Mouse (Mus musculus) gastrocnemius, adult 8-10 months (tissue): Measurements from ENCODE around the gene Olfr917. TPM values are rescaled to one million over a fixed set of nuclear protein-coding genes. Genes with fewer than 3 reads are reported as not detected.

Source experiments
- DNase-seq, 2 experiments: peaks; one replicate each; pipeline ENCODE4 v3.0.0; 2022; ENCODE audit warnings: low spot score in 2 of 2
- total RNA-seq, 4 experiments: library from RNA; stranded (reverse); gene quantifications; 2 replicates each; pipeline ENCODE4 v1.2.4; 2022

Gene Olfr917
- total RNA-seq, result not detected

DNA sequence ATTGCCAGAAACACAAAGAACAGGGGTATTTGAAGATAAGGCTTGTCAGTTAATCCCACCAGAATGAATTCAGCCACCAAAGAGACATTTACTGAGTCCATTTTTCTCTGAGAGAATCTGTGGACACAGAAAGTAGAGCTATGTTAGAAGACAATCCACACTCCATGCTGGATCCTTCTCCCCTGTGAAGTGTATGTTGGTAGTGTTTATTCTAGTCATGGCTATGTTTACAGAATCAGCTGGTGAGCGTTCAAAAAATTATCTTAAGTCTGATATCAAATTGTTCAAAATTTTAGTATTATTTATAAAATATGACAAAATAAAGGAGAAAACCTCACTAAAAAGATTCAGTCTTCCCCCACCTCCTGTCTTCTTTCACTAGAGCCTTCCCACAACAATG is at the start of gene Olfr917:
Gene Olfr917, minus strand, starts transcription at position 101 of the 400 bp plus-strand sequence.
- no peak for DNase-seq

DNA sequence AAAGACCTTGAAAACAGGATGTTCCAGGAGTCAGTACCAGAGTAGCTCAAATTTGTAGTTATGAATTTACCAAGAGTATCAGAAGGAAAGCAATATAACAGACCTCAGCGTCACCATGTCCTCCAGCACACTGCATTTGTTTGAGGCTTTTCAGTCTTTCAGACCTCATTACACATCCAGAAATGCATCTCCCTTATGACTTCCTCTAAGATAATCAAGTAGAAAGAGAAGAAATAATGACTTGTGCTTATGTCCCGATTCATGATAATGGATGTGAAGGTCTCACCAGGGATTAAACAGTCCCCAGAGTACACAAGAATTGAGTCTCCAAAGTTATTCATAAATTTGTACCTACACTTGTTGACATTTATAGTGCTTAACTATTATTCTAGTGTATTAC is 8.9 kb upstream of the Olfr917 start, which contains the start of gene Olfr918:
Gene Olfr918, minus strand, starts transcription at position 101 of the 400 bp plus-strand sequence.
- no peak for DNase-seq

DNA sequence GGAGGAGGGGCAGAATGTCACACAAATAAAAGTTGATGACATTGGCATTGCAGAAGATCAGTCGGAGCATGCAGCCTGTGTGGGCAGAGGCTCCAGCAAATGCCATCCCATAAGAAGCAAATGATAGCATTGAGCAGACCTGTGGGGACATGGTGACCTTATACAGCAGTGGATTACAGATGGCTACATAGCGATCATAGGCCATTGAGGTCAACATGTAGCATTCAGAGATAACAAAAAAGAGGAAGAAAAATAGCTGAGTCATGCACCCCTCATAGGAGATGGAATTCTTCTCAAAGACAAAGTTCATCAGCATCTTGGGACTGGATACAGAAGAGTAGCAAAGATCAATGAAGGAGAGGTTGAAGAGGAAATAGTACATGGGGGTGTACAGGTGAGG is 7.2 kb upstream of the Olfr917 start:
- DNase-seq, result no peak

DNA sequence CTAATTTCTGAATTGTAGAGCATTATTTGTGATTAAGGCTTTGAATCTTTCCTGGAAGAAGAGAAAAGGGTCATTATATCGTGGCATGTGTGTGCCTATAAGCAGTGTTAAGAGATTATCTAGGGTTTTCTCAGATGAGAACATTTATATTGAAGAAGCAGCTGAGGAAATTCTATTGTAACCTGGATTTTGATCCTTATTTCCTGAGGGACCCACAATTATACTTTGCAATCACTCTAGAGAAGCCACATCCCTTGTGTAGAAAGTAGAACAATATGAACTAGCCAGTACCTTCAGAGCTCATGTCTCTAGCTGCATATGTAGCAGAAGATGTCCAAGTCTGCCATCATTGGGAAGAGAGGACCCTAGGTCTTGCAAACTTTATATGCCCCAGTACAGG is 5.9 kb downstream of the Olfr917 start, which contains the start of gene Olfr916:
Gene Olfr916, minus strand, starts transcription at position 101 of the 400 bp plus-strand sequence.
- DNase-seq, result no peak

DNA sequence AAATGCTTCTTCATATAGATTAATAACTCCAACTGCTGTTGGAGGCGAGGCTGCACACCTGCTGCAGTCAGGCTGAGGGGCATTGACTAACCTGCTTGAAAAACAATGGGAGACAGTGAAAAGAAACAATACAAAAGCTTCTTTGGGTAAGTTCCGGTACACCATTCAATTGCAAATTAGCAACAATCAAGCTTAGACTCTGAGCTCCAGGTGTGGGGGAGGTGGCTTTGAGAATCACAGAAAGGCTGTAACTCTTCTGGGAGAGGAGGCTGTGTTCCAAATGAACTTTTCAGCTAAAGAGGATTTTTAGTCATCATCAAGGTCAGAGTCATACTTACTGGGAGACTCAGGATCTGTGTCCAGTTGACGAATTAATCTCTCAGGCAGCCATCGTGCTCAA is 33.2 kb downstream of the Olfr917 start:
- no peak for DNase-seq

Other genes starting within 250 kb of the Olfr917 start
- gene Olfr901, start 236.4 kb downstream of the Olfr917 start, total RNA-seq, result not detected
- gene Olfr902, start 218.2 kb downstream of the Olfr917 start, total RNA-seq, result not detected
- gene Olfr904, start 202.7 kb downstream of the Olfr917 start, total RNA-seq, result not detected
- gene Olfr905, start 194.7 kb downstream of the Olfr917 start, total RNA-seq, result not detected
- not detected for gene Olfr906, start 178.8 kb downstream of the Olfr917 start, total RNA-seq
- not detected for gene Olfr907, start 170.0 kb downstream of the Olfr917 start, total RNA-seq
- not detected for gene Olfr911-ps1, start 144.3 kb downstream of the Olfr917 start, total RNA-seq
- not detected for gene Olfr910, start 128.0 kb downstream of the Olfr917 start, total RNA-seq
- gene Olfr912, start 85.7 kb downstream of the Olfr917 start, total RNA-seq, result not detected
- gene Olfr913, start 73.1 kb downstream of the Olfr917 start, total RNA-seq, result not detected
- gene Olfr914, start 60.7 kb downstream of the Olfr917 start, total RNA-seq, result not detected
- gene Olfr916, start 6.0 kb downstream of the Olfr917 start, total RNA-seq, result not detected
- not detected for gene Olfr918, start 8.8 kb upstream of the Olfr917 start, total RNA-seq
- gene Olfr919, start 37.8 kb upstream of the Olfr917 start, total RNA-seq, result not detected
- 10 to 100 TPM; 12.9 to 16.0 (median 14.7) TPM for gene Vwa5a, start 52.4 kb upstream of the Olfr917 start, total RNA-seq
- under 1 TPM in 3 of 4 experiments, not detected in 1; 0.04 to 0.05 (median 0.05) TPM for gene Olfr920, start 86.5 kb upstream of the Olfr917 start, total RNA-seq
- gene Olfr921, start 107.2 kb upstream of the Olfr917 start, total RNA-seq, result not detected
- gene Olfr922, start 148.8 kb upstream of the Olfr917 start, total RNA-seq, result not detected
- not detected for gene Olfr923, start 160.7 kb upstream of the Olfr917 start, total RNA-seq
- not detected for gene Olfr924, start 178.6 kb upstream of the Olfr917 start, total RNA-seq
- not detected for gene Olfr26, start 189.2 kb upstream of the Olfr917 start, total RNA-seq
- gene Olfr926, start 211.3 kb upstream of the Olfr917 start, total RNA-seq, result not detected